Mouse (Mus musculus) embryonic facial prominence, embryonic 10.5 days (tissue): ENCODE measurements around the gene Taok3. TPM values are rescaled to one million over a fixed set of nuclear protein-coding genes. Genes with fewer than 3 reads are reported as not detected.
"Not testable (repeated sequence)": the region's sequence is repeated elsewhere in the genome, so short reads cannot be mapped to it uniquely, and the experiment has no call there.

Experiments
- DNase-seq: peaks from one replicate; pipeline ENCODE4 v3.0.0-alpha.2; 2017; ENCODE audit warnings: low spot score
- H3K27ac ChIP-seq: fragments of 300-500 bp; sonication (generic); replicated peaks from 2 replicates; pipeline ENCODE4 v1.5.1; 2016; ENCODE audit warnings: mild to moderate bottlenecking
- H3K27me3 ChIP-seq: fragments of 300-500 bp; sonication (generic); replicated peaks from 2 replicates; pipeline ENCODE4 v1.6.1; 2016; ENCODE audit warnings: low read depth, mild to moderate bottlenecking; ENCODE audit not compliant: poor library complexity, severe bottlenecking
- H3K36me3 ChIP-seq: fragments of 300-500 bp; sonication (generic); replicated peaks from 2 replicates; pipeline ENCODE4 v1.6.1; 2016; ENCODE audit warnings: mild to moderate bottlenecking, moderate library complexity
- H3K4me1 ChIP-seq: fragments of 300-500 bp; sonication (generic); 2 replicates; pipeline ENCODE4 v1.6.1; 2016
- H3K4me3 ChIP-seq: fragments of 300-500 bp; sonication (generic); 2 replicates; pipeline ENCODE4 v1.5.1; 2016; ENCODE audit warnings: mild to moderate bottlenecking, moderate library complexity
- H3K9me3 ChIP-seq: fragments of 300-500 bp; sonication (generic); 2 replicates; pipeline ENCODE4 v1.6.1; 2016; ENCODE audit warnings: mild to moderate bottlenecking
- WGBS: fragments of 180-500 bp; shearing (Covaris S2); methylation state at CpG from one replicate; pipeline ENCODE4 v1.1.7; 2016; 5-methylcytosine and 5-hydroxymethylcytosine counted together
- polyA plus RNA-seq: library from polyadenylated mRNA; unstranded; fragments of >200 nt; fragmentation: Nextera tagmentation; extraction: Ambion mirVana; gene quantifications from 2 replicates; pipeline ENCODE4 v1.2.1, GENCODE M21; 2016

Taok3 gene
- polyA plus RNA-seq, 1 experiment from 2014 or later: 8.1 TPM

GRCm38 (mm10) chr5:117284029-117284428 is 164.1 kb downstream of the Taok3 start:
- Histone ChIP-seq H3K4me1 (peaks cover 30% of the 10 kb centered on the region), H3K4me3 (no peak overlapping the region), H3K27me3 (peaks cover 8% of the 10 kb centered on the region; the same call in 1 of the 2 replicates), H3K9me3 (no peaks in the 10 kb centered on the region), H3K27ac (no peak overlapping the region), H3K36me3 (peaks cover 66% of the 10 kb centered on the region)
- 83% methylated on average over 9 of the region's 9 CpGs for WGBS
- DNase-seq: no peak

DNA sequence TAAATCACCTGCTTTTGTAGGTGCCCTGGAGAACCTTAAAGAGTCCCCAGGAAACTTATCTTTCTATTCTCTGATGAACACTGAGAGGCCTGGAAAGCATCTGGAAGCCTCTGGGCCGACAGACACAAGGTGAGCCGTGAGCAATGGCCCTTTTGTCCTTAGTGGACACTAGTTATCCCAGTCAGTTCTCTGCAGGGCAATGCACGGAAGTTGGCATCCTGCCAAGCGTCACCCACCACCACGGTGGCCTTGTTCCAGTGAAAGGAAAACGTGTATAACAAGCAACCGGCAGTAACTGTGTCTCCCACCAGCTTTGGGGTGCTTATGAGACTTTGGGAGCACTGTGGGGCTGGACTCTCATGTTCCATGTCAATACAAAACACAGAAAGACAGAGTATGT is 164.8 kb downstream of the Taok3 start:
- peaks cover 59% of the 10 kb centered on the region for H3K36me3 ChIP-seq
- no peak overlapping the region for H3K27ac ChIP-seq
- 90% methylated on average over 7 of the region's 7 CpGs for WGBS
- no peak overlapping the region for H3K4me3 ChIP-seq
- H3K4me1 ChIP-seq: peaks cover 30% of the 10 kb centered on the region
- no peak for DNase-seq
- H3K9me3 ChIP-seq: no peaks in the 10 kb centered on the region
- peaks cover 9% of the 10 kb centered on the region; the same call in 1 of the 2 replicates for H3K27me3 ChIP-seq

GRCm38 (mm10) chr5:117285266-117285665 is 165.3 kb downstream of the Taok3 start:
- Histone ChIP-seq H3K27ac (0 out of 2 replicates have a peak overlapping the region, but pooled peaks have one; percentile 30), H3K4me3 (peak overlapping the region; percentile 88; the same call in 1 of the 2 replicates), H3K36me3 (peaks cover 53% of the 10 kb centered on the region), H3K4me1 (peaks cover 30% of the 10 kb centered on the region), H3K9me3 (peaks cover 3% of the 10 kb centered on the region; the same call in 1 of the 2 replicates), H3K27me3 (peaks cover 9% of the 10 kb centered on the region; the same call in 1 of the 2 replicates)
- no peak for DNase-seq
- WGBS: 79% methylated on average over 4 of the region's 4 CpGs

GRCm38 (mm10) chr5:117286286-117286685 is 166.4 kb downstream of the Taok3 start:
- 51% methylated on average over 3 of the region's 3 CpGs for WGBS
- H3K27ac ChIP-seq: peak overlapping the region; percentile 93
- peaks cover 4% of the 10 kb centered on the region; the same call in 1 of the 2 replicates for H3K9me3 ChIP-seq
- no peak for DNase-seq
- H3K27me3 ChIP-seq: peaks cover 9% of the 10 kb centered on the region; the same call in 1 of the 2 replicates
- peaks cover 30% of the 10 kb centered on the region for H3K4me1 ChIP-seq
- H3K4me3 ChIP-seq: peak overlapping the region; percentile 88
- H3K36me3 ChIP-seq: peaks cover 43% of the 10 kb centered on the region

- H3K27ac ChIP-seq: peak within 1 kb of the TSS; percentile 93
- peaks cover 30% of the 10 kb centered on the region for H3K4me1 ChIP-seq
- peak; percentile 97 for DNase-seq
- H3K36me3 ChIP-seq: peaks cover 35% of the 10 kb centered on the region
- H3K4me3 ChIP-seq: peak within 1 kb of the TSS; percentile 88
- 1% methylated on average over 77 of the region's 77 CpGs for WGBS
- H3K9me3 ChIP-seq: peaks cover 9% of the 10 kb centered on the region; the same call in 1 of the 2 replicates
- H3K27me3 ChIP-seq: peaks cover 9% of the 10 kb centered on the region; the same call in 1 of the 2 replicates
Measured at GRCm38 (mm10) chr5:117286831-117287822, 167.2 kb downstream of the Taok3 start, which contains the start of gene Pebp1. Pebp1 (minus strand) TSS chr5:117287625.

- Histone ChIP-seq H3K4me1 (peaks cover 28% of the 10 kb centered on the region), H3K9me3 (peaks cover 9% of the 10 kb centered on the region; the same call in 1 of the 2 replicates), H3K27me3 (peaks cover 9% of the 10 kb centered on the region; the same call in 1 of the 2 replicates), H3K4me3 (no peak overlapping the region), H3K27ac (no peak overlapping the region), H3K36me3 (peaks cover 13% of the 10 kb centered on the region)
- DNase-seq: no peak
Measured at GRCm38 (mm10) chr5:117289646-117290045, 169.7 kb downstream of the Taok3 start.

GRCm38 (mm10) chr5:117290081-117290480 is 170.2 kb downstream of the Taok3 start:
- no peak overlapping the region for H3K4me3 ChIP-seq
- peaks cover 24% of the 10 kb centered on the region for H3K4me1 ChIP-seq

GRCm38 (mm10) chr5:117291312-117291711 is 171.4 kb downstream of the Taok3 start:
- DNase-seq: no peak
- Histone ChIP-seq H3K27me3 (peaks cover 9% of the 10 kb centered on the region; the same call in 1 of the 2 replicates), H3K36me3 (no peaks in the 10 kb centered on the region), H3K4me1 (peaks cover 11% of the 10 kb centered on the region), H3K9me3 (peaks cover 9% of the 10 kb centered on the region; the same call in 1 of the 2 replicates), H3K4me3 (no peak overlapping the region), H3K27ac (no peak overlapping the region)
- 88% methylated on average over 3 of the region's 3 CpGs for WGBS

More at GRCm38 (mm10) chr5:117290081-117290480, 170.2 kb downstream of the Taok3 start:
- Histone ChIP-seq H3K9me3 (peaks cover 9% of the 10 kb centered on the region; the same call in 1 of the 2 replicates), H3K27me3 (peaks cover 9% of the 10 kb centered on the region; the same call in 1 of the 2 replicates), H3K27ac (no peak overlapping the region), H3K36me3 (peaks cover 9% of the 10 kb centered on the region)
- no peak for DNase-seq
- WGBS: 90% methylated on average over 2 of the region's 2 CpGs

DNA sequence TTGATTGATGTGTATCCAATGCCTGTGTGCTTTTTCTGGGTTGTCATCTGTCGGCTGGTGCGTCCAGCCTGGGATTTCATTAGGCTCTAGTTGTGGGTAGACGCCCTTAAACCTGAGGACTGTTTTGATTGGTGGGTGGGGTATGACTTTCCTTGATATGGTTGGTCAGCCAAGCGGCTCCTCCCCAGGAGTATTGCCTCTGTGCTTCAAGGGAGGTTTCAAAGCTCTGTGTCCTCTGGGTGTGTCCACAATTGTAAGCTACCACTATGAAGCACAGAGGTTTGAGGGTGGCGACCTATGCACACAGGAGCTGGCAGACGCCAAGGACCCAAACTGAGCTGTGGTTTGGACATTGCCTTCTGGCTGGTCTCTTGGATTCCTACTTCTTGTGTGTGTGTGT is 172.6 kb downstream of the Taok3 start:
- Histone ChIP-seq H3K4me1 (peaks cover 8% of the 10 kb centered on the region), H3K36me3 (no peaks in the 10 kb centered on the region), H3K27ac (no peak overlapping the region), H3K27me3 (peaks cover 9% of the 10 kb centered on the region; the same call in 1 of the 2 replicates), H3K9me3 (peaks cover 9% of the 10 kb centered on the region; the same call in 1 of the 2 replicates), H3K4me3 (no peak overlapping the region)
- 81% methylated on average over 6 of the region's 6 CpGs for whole genome bisulfite sequencing
- DNase-seq: no peak

GRCm38 (mm10) chr5:117293776-117294175 is 173.8 kb downstream of the Taok3 start:
- not testable (repeated sequence) for DNase-seq, H3K36me3 ChIP-seq, H3K27ac ChIP-seq, H3K4me1 ChIP-seq, H3K9me3 ChIP-seq, H3K27me3 ChIP-seq, H3K4me3 ChIP-seq
- 86% methylated on average over 3 of the region's 3 CpGs for whole genome bisulfite sequencing

GRCm38 (mm10) chr5:117295011-117295410 is 175.1 kb downstream of the Taok3 start:
- no peak for DNase-seq
- H3K9me3 ChIP-seq: peaks cover 9% of the 10 kb centered on the region; the same call in 1 of the 2 replicates
- H3K27me3 ChIP-seq: no peaks in the 10 kb centered on the region
- H3K36me3 ChIP-seq: no peaks in the 10 kb centered on the region
- H3K27ac ChIP-seq: no peak overlapping the region
- 93% methylated on average over 8 of the region's 8 CpGs for WGBS
- no peak overlapping the region for H3K4me3 ChIP-seq
- no peaks in the 10 kb centered on the region for H3K4me1 ChIP-seq

DNA sequence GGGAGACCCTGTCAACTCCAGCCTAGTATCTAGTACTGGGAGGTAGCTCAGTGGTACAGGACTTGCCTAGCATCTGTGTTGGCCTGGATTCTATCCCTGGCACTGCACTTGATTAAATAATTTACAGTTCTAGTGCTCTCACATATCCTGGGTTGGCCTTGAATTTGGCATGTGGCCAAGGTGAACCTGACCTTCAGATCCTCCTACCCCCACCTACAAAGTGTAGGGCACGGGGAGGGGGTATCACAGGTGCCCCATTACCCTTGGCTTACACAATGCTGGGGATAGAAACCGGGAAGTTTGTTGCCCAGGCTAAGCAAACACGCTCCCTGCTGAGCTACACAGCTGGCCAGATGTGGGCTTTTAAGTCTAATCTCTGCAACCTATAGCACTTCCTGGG is 183.0 kb downstream of the Taok3 start:
- no peak overlapping the region for H3K27ac ChIP-seq
- H3K4me3 ChIP-seq: no peak overlapping the region
- H3K4me1 ChIP-seq: no peaks in the 10 kb centered on the region
- H3K27me3 ChIP-seq: no peaks in the 10 kb centered on the region
- peaks cover 4% of the 10 kb centered on the region; the same call in 1 of the 2 replicates for H3K9me3 ChIP-seq
- no peak for DNase-seq
- WGBS: 70% methylated on average over 3 of the region's 3 CpGs
- H3K36me3 ChIP-seq: no peaks in the 10 kb centered on the region
